Mouse (Mus musculus) urinary bladder, postnatal 4 days (tissue): ENCODE measurements around the gene Basp1.

Source experiments
- DNase-seq, 2 experiments: peaks; one replicate each; pipeline ENCODE4 v3.0.0; 2021 to 2022; ENCODE audit warnings: low spot score in 2 of 2

Gene Basp1

GRCm38 (mm10) chr15:25364160-25364818, 49.3 kb downstream of the Basp1 start:
- DNase-seq: peak in 1 of 2 experiments; percentile 32

- DNase-seq: no peak
Measured at GRCm38 (mm10) chr15:25363636-25364035, 49.9 kb downstream of the Basp1 start.

GRCm38 (mm10) chr15:25360825-25361224, 52.7 kb downstream of the Basp1 start:
- no peak for DNase-seq

- DNase-seq: no peak
Measured at GRCm38 (mm10) chr15:25358680-25359097, 54.9 kb downstream of the Basp1 start.

- no peak for DNase-seq
Measured at GRCm38 (mm10) chr15:25355339-25355738, 58.2 kb downstream of the Basp1 start.

- DNase-seq: no peak
Measured at GRCm38 (mm10) chr15:25354738-25355137, 58.8 kb downstream of the Basp1 start.

GRCm38 (mm10) chr15:25353498-25353897, 60.1 kb downstream of the Basp1 start:
- DNase-seq: no peak

GRCm38 (mm10) chr15:25343263-25343662, 70.3 kb downstream of the Basp1 start:
- no peak for DNase-seq

- DNase-seq: peak in 1 of 2 experiments; percentile 6
Measured at GRCm38 (mm10) chr15:25335277-25335676, 78.3 kb downstream of the Basp1 start.

GRCm38 (mm10) chr15:25331877-25332445, 81.6 kb downstream of the Basp1 start:
- no peak for DNase-seq

- no peak for DNase-seq
Measured at GRCm38 (mm10) chr15:25330946-25331345, 82.6 kb downstream of the Basp1 start.

- DNase-seq: no peak
Measured at GRCm38 (mm10) chr15:25322601-25323000, 91.0 kb downstream of the Basp1 start.

- DNase-seq: no peak
Measured at GRCm38 (mm10) chr15:25322111-25322510, 91.5 kb downstream of the Basp1 start.

GRCm38 (mm10) chr15:25321636-25322035, 91.9 kb downstream of the Basp1 start:
- no peak for DNase-seq

- no peak for DNase-seq
Measured at GRCm38 (mm10) chr15:25314471-25314870, 99.1 kb downstream of the Basp1 start.
